Mouse (Mus musculus) fat pad, adult 2 months (tissue): ENCODE data around the gene Csf3.
A peak's percentile ranks its signal among the peaks of the same experiment; 100 is the strongest.
"Not testable (repeated sequence)": the region's sequence is repeated elsewhere in the genome, so short reads cannot be mapped to it uniquely, and the experiment has no call there.

Source experiments
- DNase-seq: peaks from one replicate; pipeline ENCODE4 v3.0.0-alpha.2; 2011; ENCODE audit warnings: low read depth, low spot score; ENCODE audit errors: extremely low read depth

Gene Csf3

GRCm38 (mm10) chr11:98701213-98701670 lies at the start of gene Csf3:
TSS of gene Csf3 (plus strand) at chr11:98701263.
- no peak for DNase-seq

- not testable (repeated sequence) for DNase-seq
These were observed 46.0 kb upstream of the Csf3 start for GRCm38 (mm10) chr11:98655076-98655475.

- DNase-seq, result no peak
These were observed 40.5 kb upstream of the Csf3 start for GRCm38 (mm10) chr11:98660517-98660916.

GRCm38 (mm10) chr11:98664091-98664490 lies 37.0 kb upstream of the Csf3 start, which contains the start of gene Gsdma:
TSS of gene Gsdma (plus strand) at chr11:98664351.
- DNase-seq, result no peak

- no peak for DNase-seq
These were observed 32.1 kb upstream of the Csf3 start for GRCm38 (mm10) chr11:98668984-98669383.

GRCm38 (mm10) chr11:98671284-98671815 lies 29.7 kb upstream of the Csf3 start:
- DNase-seq, result no peak

- no peak for DNase-seq
These were observed 29.2 kb upstream of the Csf3 start for GRCm38 (mm10) chr11:98671857-98672256.

GRCm38 (mm10) chr11:98672482-98672881 lies 28.6 kb upstream of the Csf3 start:
- DNase-seq, result no peak

GRCm38 (mm10) chr11:98673136-98673535 lies 27.9 kb upstream of the Csf3 start:
- DNase-seq, result not testable (repeated sequence)

GRCm38 (mm10) chr11:98675829-98676363 lies 25.2 kb upstream of the Csf3 start:
- no peak for DNase-seq

GRCm38 (mm10) chr11:98680023-98680422 lies 21.0 kb upstream of the Csf3 start:
- no peak for DNase-seq

GRCm38 (mm10) chr11:98680595-98680994 lies 20.5 kb upstream of the Csf3 start:
- not testable (repeated sequence) for DNase-seq

- DNase-seq, result no peak
These were observed 19.9 kb upstream of the Csf3 start for GRCm38 (mm10) chr11:98681186-98681585.

GRCm38 (mm10) chr11:98681786-98682745 lies 19.0 kb upstream of the Csf3 start, which contains the start of gene Psmd3:
TSS of gene Psmd3 (plus strand) at chr11:98682554.
- DNase-seq, result peak; percentile 94

- no peak for DNase-seq
These were observed 18.3 kb upstream of the Csf3 start for GRCm38 (mm10) chr11:98682811-98683210.

GRCm38 (mm10) chr11:98685642-98686041 lies 15.4 kb upstream of the Csf3 start:
- DNase-seq, result no peak

GRCm38 (mm10) chr11:98686976-98687375 lies 14.1 kb upstream of the Csf3 start:
- DNase-seq, result no peak

- DNase-seq, result no peak
These were observed 13.1 kb upstream of the Csf3 start for GRCm38 (mm10) chr11:98688009-98688408.

GRCm38 (mm10) chr11:98693201-98693600 lies 7.9 kb upstream of the Csf3 start:
- no peak for DNase-seq

- no peak for DNase-seq
These were observed 7.3 kb upstream of the Csf3 start for GRCm38 (mm10) chr11:98693746-98694145.

- DNase-seq, result no peak
These were observed 6.8 kb upstream of the Csf3 start for GRCm38 (mm10) chr11:98694301-98694700.

- no peak for DNase-seq
These were observed 5.7 kb upstream of the Csf3 start for GRCm38 (mm10) chr11:98695408-98695807.
